In genomic region chr10:86700251-86700650, GRCm38 (mm10) we compare ENCODE assay signal across 12 mouse cellular contexts. TPM values are rescaled to one million over a fixed set of nuclear protein-coding genes. Genes with fewer than 3 reads are reported as not detected.
DNase-seq lines count a peak whose midpoint lies in the region; ATAC-seq lines count a peak whose summit lies in the region.
"Had no signal": no experiment of that assay in that cellular context is flagged by ENCODE, and none has a peak within 500 bp of the region (broad histone marks: within the 10 kb centered on the region; RNA-seq: fewer than 3 reads in every experiment).

No protein-coding gene starts in this region.

- H3K27ac ChIP-seq in hindbrain, embryonic 10.5 days: no peak overlapping the region
- H3K27ac ChIP-seq in hindbrain, embryonic 11.5 days (ENCODE audit: low read depth, low read length): no peak overlapping the region
- H3K27ac ChIP-seq in neural tube, embryonic 12.5 days: no peak overlapping the region
- H3K27ac ChIP-seq in limb, embryonic 10.5 days: no peak overlapping the region
- H3K27ac ChIP-seq: embryonic facial prominence, embryonic 15.5 days; liver, embryonic 14.5 days had no signal

- DNase-seq in hindbrain, embryonic 10.5 days (ENCODE audit: low spot score): no peak
- no peak for DNase-seq in hindbrain, embryonic 11.5 days (ENCODE audit: low spot score)
- no peak for DNase-seq in neural tube, embryonic 10.5 days (ENCODE audit: extremely low spot score, low spot score)
- DNase-seq in limb, embryonic 10.5 days (ENCODE audit: low spot score): no peak
- no peak for DNase-seq in cerebellum, adult 9-10 months
- DNase-seq in left cerebral cortex, postnatal 10 days (ENCODE audit: extremely low spot score in 1 of 2, low spot score in 2 of 2): no peak
- DNase-seq: gastrocnemius, postnatal 10 days; kidney, postnatal 14 days; right cerebral cortex, postnatal 25 days had no signal

- WGBS in hindbrain, embryonic 10.5 days: 77% methylated on average over 3 of the region's 3 CpGs
- 75% methylated on average over 3 of the region's 3 CpGs for WGBS in hindbrain, embryonic 11.5 days
- WGBS in neural tube, embryonic 12.5 days: 64% methylated on average over 3 of the region's 3 CpGs
- WGBS in limb, embryonic 10.5 days: 81% methylated on average over 3 of the region's 3 CpGs

- no peak for ATAC-seq in hindbrain, embryonic 11.5 days (ENCODE audit: low FRiP score)
- no peak for ATAC-seq in neural tube, embryonic 12.5 days (ENCODE audit: low FRiP score, low read depth)

- H3K36me3 ChIP-seq in hindbrain, embryonic 10.5 days: peaks cover 88% of the 10 kb centered on the region
- H3K36me3 ChIP-seq in hindbrain, embryonic 11.5 days (ENCODE audit: control insufficient read depth, insufficient read depth, low read length): peaks cover 18% of the 10 kb centered on the region; the same call in 1 of the 2 replicates
- H3K36me3 ChIP-seq in neural tube, embryonic 12.5 days: peaks cover 68% of the 10 kb centered on the region
- H3K36me3 ChIP-seq in limb, embryonic 10.5 days: peaks cover 90% of the 10 kb centered on the region

- no peaks in the 10 kb centered on the region for H3K9me3 ChIP-seq in hindbrain, embryonic 10.5 days
- H3K9me3 ChIP-seq in hindbrain, embryonic 11.5 days (ENCODE audit: control insufficient read depth, low read length): no peaks in the 10 kb centered on the region
- H3K9me3 ChIP-seq in neural tube, embryonic 12.5 days: no peaks in the 10 kb centered on the region
- no peaks in the 10 kb centered on the region for H3K9me3 ChIP-seq in limb, embryonic 10.5 days (replicated peaks)
- H3K9me3 ChIP-seq: embryonic facial prominence, embryonic 15.5 days had no signal

- H3K27me3 ChIP-seq in hindbrain, embryonic 10.5 days (ENCODE audit: insufficient read depth, poor library complexity, severe bottlenecking): no peaks in the 10 kb centered on the region
- no peaks in the 10 kb centered on the region for H3K27me3 ChIP-seq in hindbrain, embryonic 11.5 days (ENCODE audit: control insufficient read depth, insufficient read depth, low read length)
- H3K27me3 ChIP-seq in neural tube, embryonic 12.5 days (replicated peaks): no peaks in the 10 kb centered on the region
- no peaks in the 10 kb centered on the region for H3K27me3 ChIP-seq in limb, embryonic 10.5 days (ENCODE audit: low read depth, poor library complexity, severe bottlenecking)
- H3K27me3 ChIP-seq: embryonic facial prominence, embryonic 15.5 days had no signal

- intact Hi-C loops in left cerebral cortex, postnatal 10 days (cut with DNase I): loop anchor here (5.0 kb wide), 1 partner anchor 748 kb away; no protein-coding TSS in a partner anchor

- H3K9ac ChIP-seq in hindbrain, embryonic 11.5 days (ENCODE audit: low read depth, low read length): no peak overlapping the region
- no peak overlapping the region for H3K9ac ChIP-seq in neural tube, embryonic 12.5 days
- H3K9ac ChIP-seq: embryonic facial prominence, embryonic 15.5 days; liver, embryonic 14.5 days had no signal

- H3K4me2 ChIP-seq in hindbrain, embryonic 11.5 days (replicated peaks; ENCODE audit: low read depth, low read length): no peak overlapping the region
- H3K4me2 ChIP-seq in neural tube, embryonic 12.5 days (replicated peaks): peak overlapping the region; percentile 20
- H3K4me2 ChIP-seq: embryonic facial prominence, embryonic 15.5 days had no signal

- peaks cover 47% of the 10 kb centered on the region for H3K4me1 ChIP-seq in hindbrain, embryonic 10.5 days (replicated peaks)
- peaks cover 7% of the 10 kb centered on the region for H3K4me1 ChIP-seq in hindbrain, embryonic 11.5 days (replicated peaks; ENCODE audit: control insufficient read depth, insufficient read depth, low read length)
- H3K4me1 ChIP-seq in neural tube, embryonic 12.5 days: peaks cover 43% of the 10 kb centered on the region
- peaks cover 41% of the 10 kb centered on the region for H3K4me1 ChIP-seq in limb, embryonic 10.5 days

- H3K4me3 ChIP-seq in hindbrain, embryonic 10.5 days: peak overlapping the region; percentile 24
- no peak overlapping the region for H3K4me3 ChIP-seq in hindbrain, embryonic 11.5 days (ENCODE audit: low read depth, low read length)
- no peak overlapping the region for H3K4me3 ChIP-seq in neural tube, embryonic 12.5 days
- H3K4me3 ChIP-seq in limb, embryonic 10.5 days: peak overlapping the region; percentile 8
- H3K4me3 ChIP-seq: embryonic facial prominence, embryonic 15.5 days had no signal

RNA-seq across cellular contexts. Expression of gene Hsp90b1, which starts 5.1 kb away (rescaled TPM):
- 412 and 566 TPM in 2 replicates for polyA plus RNA-seq in hindbrain, embryonic 10.5 days (2016; fragmentation: Nextera tagmentation; extraction: Ambion mirVana)
- 522 and 547 TPM in 2 replicates for polyA plus RNA-seq in hindbrain, embryonic 11.5 days (2014; fragmentation: Nextera tagmentation; extraction: Ambion mirVana)
- polyA plus RNA-seq in neural tube, embryonic 12.5 days (2016; fragmentation: Nextera tagmentation; extraction: Ambion mirVana): 454 and 496 TPM in 2 replicates
- 590 and 620 TPM in 2 replicates for polyA plus RNA-seq in limb, embryonic 10.5 days (2016; fragmentation: Nextera tagmentation; extraction: Ambion mirVana)
- 100 to 1,000 TPM; 245 to 249 TPM for total RNA-seq in left cerebral cortex, postnatal 10 days (2021)

RNA-seq across cellular contexts. Expression of gene Ttc41, which starts 5.4 kb away (rescaled TPM):
- 2.9 TPM in 2 replicates for polyA plus RNA-seq in hindbrain, embryonic 10.5 days (2016; fragmentation: Nextera tagmentation; extraction: Ambion mirVana)
- 1.1 and 2.0 TPM in 2 replicates for polyA plus RNA-seq in hindbrain, embryonic 11.5 days (2014; fragmentation: Nextera tagmentation; extraction: Ambion mirVana)
- 3.0 and 3.4 TPM in 2 replicates for polyA plus RNA-seq in neural tube, embryonic 12.5 days (2016; fragmentation: Nextera tagmentation; extraction: Ambion mirVana)
- 1.9 and 2.7 TPM in 2 replicates for polyA plus RNA-seq in limb, embryonic 10.5 days (2016; fragmentation: Nextera tagmentation; extraction: Ambion mirVana)
- 1 to 10 TPM; 1.6 to 1.7 TPM for total RNA-seq in left cerebral cortex, postnatal 10 days (2021)

Comparison
In these comparisons a context has a peak if more than half of its experiments do, and no peak if none do; other contexts are left out.
1. H3K4me3 ChIP-seq: peak in hindbrain, embryonic 10.5 days (single experiment) and limb, embryonic 10.5 days (single experiment); none in hindbrain, embryonic 11.5 days (single experiment) and neural tube, embryonic 12.5 days (single experiment).